Mouse (Mus musculus) liver, embryonic 14.5 days (tissue): ENCODE results near the gene Sebox. TPM values are rescaled to one million over a fixed set of nuclear protein-coding genes. Genes with fewer than 3 reads are reported as not detected.

ENCODE experiments used
- ATAC-seq: fragments of 200-750 bp; cut with Nextera tagmentation; 2 replicates; pipeline ENCODE4 v1.8.0; 2017; ENCODE audit warnings: moderate number of reproducible peaks, mild to moderate bottlenecking, moderate library complexity; ENCODE audit not compliant: insufficient read depth
- DNase-seq, 3 experiments: peaks; one replicate each; pipeline ENCODE4 v3.0.0-alpha.2; 2012 to 2013; ENCODE audit warnings: low read depth in 3 of 3, low spot score in 3 of 3
- H3K27ac ChIP-seq: fragments of 300-500 bp; sonication (generic); 2 replicates; pipeline ENCODE4 v1.5.1; 2014; ENCODE audit warnings: moderate library complexity, mild to moderate bottlenecking, control low read depth, inconsistent platforms
- H3K27me3 ChIP-seq: fragments of 300-500 bp; sonication (generic); 2 replicates; pipeline ENCODE4 v1.6.1; 2014; ENCODE audit warnings: mild to moderate bottlenecking, low read length, moderate library complexity; ENCODE audit not compliant: control insufficient read depth, insufficient read depth
- H3K36me3 ChIP-seq: fragments of 300-500 bp; sonication (generic); replicated peaks from 2 replicates; pipeline ENCODE4 v1.6.1; 2014; ENCODE audit warnings: low read depth; ENCODE audit not compliant: control insufficient read depth, insufficient read depth
- H3K4me1 ChIP-seq, 2 experiments: fragments of 200-500 bp in 1 of 2; fragments of 300-500 bp in 1 of 2; sonication (generic) in 1 of 2; replicated peaks; 2 replicates each; pipeline ENCODE4 v1.6.1; 2012 to 2014; ENCODE audit warnings: antibody characterized with exemption in 1 of 2, inconsistent platforms in 1 of 2, low read length in 1 of 2; ENCODE audit not compliant: control insufficient read depth in 2 of 2, insufficient read depth in 2 of 2
- H3K4me2 ChIP-seq: fragments of 300-500 bp; sonication (generic); 2 replicates; pipeline ENCODE4 v1.6.1; 2014; ENCODE audit warnings: low read depth, mild to moderate bottlenecking, control low read depth, moderate library complexity
- H3K4me3 ChIP-seq, 2 experiments: fragments of 200-500 bp in 1 of 2; fragments of 300-500 bp in 1 of 2; sonication (generic) in 1 of 2; 2 replicates each; pipeline ENCODE4 v1.5.1; 2012 to 2014; ENCODE audit warnings: low read depth in 2 of 2, low read length in 2 of 2, mild to moderate bottlenecking in 2 of 2, control low read depth in 1 of 2, inconsistent platforms in 1 of 2, moderate library complexity in 1 of 2; ENCODE audit not compliant: insufficient read depth in 1 of 2
- H3K9ac ChIP-seq: fragments of 300-500 bp; sonication (generic); replicated peaks from 2 replicates; pipeline ENCODE4 v1.6.1; 2014; ENCODE audit warnings: mild to moderate bottlenecking, control low read depth, moderate library complexity
- H3K9me3 ChIP-seq: fragments of 300-500 bp; sonication (generic); 2 replicates; pipeline ENCODE4 v1.6.1; 2016; ENCODE audit warnings: low read length, mixed read lengths; ENCODE audit not compliant: control insufficient read depth
- CTCF ChIP-seq: IDR thresholded peaks from 2 replicates; pipeline ENCODE4 v1.5.1; 2016; ENCODE audit warnings: antibody characterized with exemption, low read depth, control low read depth
- EP300 ChIP-seq: IDR thresholded peaks from 2 replicates; pipeline ENCODE4 v1.6.1; 2016; ENCODE audit warnings: antibody characterized with exemption, low read depth
- WGBS: fragments of 180-500 bp; shearing (Covaris S2); extraction: QIAGEN DNeasy Blood & Tissue Kit; methylation state at CpG from one replicate; pipeline ENCODE4 v1.1.7; 2014; ENCODE audit not compliant: insufficient replicate concordance; 5-methylcytosine and 5-hydroxymethylcytosine counted together
- polyA plus RNA-seq, 2 experiments: library from polyadenylated mRNA; depleted of rRNA in 1 of 2; stranded (reverse) in 1 of 2; unstranded in 1 of 2; fragments of >200 nt; fragmentation: Nextera tagmentation in 1 of 2; extraction: Ambion mirVana in 1 of 2; gene quantifications; 2 replicates each; pipeline versions ENCODE4 v1.2.1 to v1.2.3; 2012 to 2014

The Sebox gene
- polyA plus RNA-seq, 2 experiments, result 0.28 to 0.39 TPM

GRCm38 (mm10) chr11:78466242-78466912 lies 36.9 kb upstream of the Sebox start:
- ATAC-seq, result peak; percentile 16; the same call in 1 of the 2 replicates
- Histone ChIP-seq H3K27ac (no peak overlapping the region), H3K9me3 (no peaks in the 10 kb centered on the region), H3K4me1 (peaks cover 9 to 25% of the 10 kb centered on the region in 2 experiments), H3K4me2 (peak overlapping the region; percentile 83), H3K9ac (no peak overlapping the region), H3K27me3 (no peaks in the 10 kb centered on the region), H3K4me3 (peak overlapping the region; percentile 61 to 72; a peak in 3 of 4 replicates), H3K36me3 (no peaks in the 10 kb centered on the region)
- no peak for TF ChIP-seq CTCF
- TF ChIP-seq EP300, result no peak
- 64% methylated on average over 23 of the region's 23 CpGs for WGBS
- no peak for DNase-seq

GRCm38 (mm10) chr11:78467515-78467914 lies 35.7 kb upstream of the Sebox start:
- TF ChIP-seq EP300 (no peak), CTCF (no peak)
- Histone ChIP-seq H3K9me3 (no peaks in the 10 kb centered on the region), H3K4me2 (no peak overlapping the region), H3K27ac (no peak overlapping the region), H3K4me1 (peaks cover 9 to 25% of the 10 kb centered on the region in 2 experiments), H3K27me3 (no peaks in the 10 kb centered on the region), H3K9ac (no peak overlapping the region), H3K4me3 (no peak overlapping the region), H3K36me3 (no peaks in the 10 kb centered on the region)
- WGBS, result 55% methylated on average over 7 of the region's 7 CpGs
- no peak for ATAC-seq
- no peak for DNase-seq

GRCm38 (mm10) chr11:78467932-78468331 lies 35.3 kb upstream of the Sebox start:
- no peak for TF ChIP-seq CTCF
- TF ChIP-seq EP300, result no peak
- peaks cover 9 to 24% of the 10 kb centered on the region in 2 experiments for H3K4me1 ChIP-seq
- H3K27ac ChIP-seq, result no peak overlapping the region
- WGBS, result 15% methylated on average over 3 of the region's 3 CpGs
- H3K27me3 ChIP-seq, result no peaks in the 10 kb centered on the region
- no peaks in the 10 kb centered on the region for H3K36me3 ChIP-seq
- no peaks in the 10 kb centered on the region for H3K9me3 ChIP-seq
- H3K4me3 ChIP-seq, result no peak overlapping the region
- H3K4me2 ChIP-seq, result no peak overlapping the region
- no peak overlapping the region for H3K9ac ChIP-seq
- DNase-seq (no peak), ATAC-seq (no peak)

GRCm38 (mm10) chr11:78471326-78472103 lies 31.7 kb upstream of the Sebox start:
- no peak overlapping the region for H3K4me3 ChIP-seq
- no peaks in the 10 kb centered on the region for H3K36me3 ChIP-seq
- H3K27me3 ChIP-seq, result no peaks in the 10 kb centered on the region
- 0 out of 4 replicates have a peak, but pooled peaks cover 0 to 1% of the 10 kb centered on the region in 2 experiments for H3K4me1 ChIP-seq
- H3K9ac ChIP-seq, result no peak overlapping the region
- ATAC-seq (no peak), DNase-seq (no peak)
- no peak overlapping the region for H3K4me2 ChIP-seq
- whole genome bisulfite sequencing, result 70% methylated on average over 10 of the region's 10 CpGs
- no peaks in the 10 kb centered on the region for H3K9me3 ChIP-seq
- TF ChIP-seq EP300, result no peak
- TF ChIP-seq CTCF, result no peak
- no peak overlapping the region for H3K27ac ChIP-seq

- DNase-seq (no peak), ATAC-seq (no peak)
- Histone ChIP-seq H3K4me1 (no peaks in the 10 kb centered on the region), H3K27ac (no peak overlapping the region), H3K36me3 (no peaks in the 10 kb centered on the region), H3K4me3 (no peak overlapping the region), H3K9ac (no peak overlapping the region), H3K27me3 (no peaks in the 10 kb centered on the region), H3K4me2 (no peak overlapping the region), H3K9me3 (no peaks in the 10 kb centered on the region)
- TF ChIP-seq CTCF (no peak), EP300 (no peak)
- WGBS, result 31% methylated on average over 3 of the region's 3 CpGs
Observed at GRCm38 (mm10) chr11:78475289-78475688, 28.0 kb upstream of the Sebox start.
